Mouse (Mus musculus): ENCODE measurements at regions not wholly inside any gene's neighbourhood (a gene's known extent, or its start where the extent isn't known, plus 50 kb on each side); places are given as distances from the start of the nearest gene placed in this dataset.

DNA sequence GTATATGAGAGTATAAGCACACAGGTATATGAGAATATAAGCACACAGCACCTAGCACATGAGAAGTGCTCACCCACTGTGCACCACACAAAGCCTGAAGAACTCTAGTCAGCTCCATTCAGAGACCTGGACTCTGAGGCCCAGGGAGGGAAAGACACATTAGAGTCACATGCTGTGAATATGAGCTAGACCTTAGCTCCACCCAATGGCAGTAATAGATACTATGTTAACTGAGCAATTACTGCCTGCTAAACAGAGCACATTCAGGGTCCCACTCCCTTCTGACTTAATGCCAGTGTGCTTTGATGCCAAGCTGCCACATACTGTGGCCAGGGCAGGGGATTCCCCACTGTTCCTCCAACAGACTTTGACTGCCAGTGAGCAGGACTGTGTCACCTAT is 89.2 kb downstream of the Gm26897 start:
- no peak for DNase-seq (ENCODE audit: low spot score)
- H3K9ac ChIP-seq (ENCODE audit: low read length), result no peak overlapping the region
- 0 out of 2 replicates have a peak, but pooled peaks have one; percentile 16 for ATAC-seq (ENCODE audit: low FRiP score, low TSS enrichment)
- H3K27ac ChIP-seq (replicated peaks), result peak overlapping the region; percentile 69
- TF ChIP-seq CTCF (IDR thresholded peaks at IDR 0.05; ENCODE audit: low read depth), result peak; percentile 42
- no peak for TF ChIP-seq EP300 (optimal IDR thresholded peaks at IDR 0.05)
- H3K4me2 ChIP-seq (replicated peaks; ENCODE audit: low read depth), result no peak overlapping the region
- no peaks in the 10 kb centered on the region for H3K4me1 ChIP-seq (replicated peaks; ENCODE audit: control insufficient read depth, insufficient read depth)
- H3K4me3 ChIP-seq (ENCODE audit: low read depth, low read length), result no peak overlapping the region
- no peaks in the 10 kb centered on the region for H3K27me3 ChIP-seq (ENCODE audit: control insufficient read depth, insufficient read depth, low read length)
- no peaks in the 10 kb centered on the region for H3K9me3 ChIP-seq (ENCODE audit: control insufficient read depth, low read length)
- H3K36me3 ChIP-seq (ENCODE audit: control insufficient read depth, insufficient read depth, low read length), result no peaks in the 10 kb centered on the region

DNA sequence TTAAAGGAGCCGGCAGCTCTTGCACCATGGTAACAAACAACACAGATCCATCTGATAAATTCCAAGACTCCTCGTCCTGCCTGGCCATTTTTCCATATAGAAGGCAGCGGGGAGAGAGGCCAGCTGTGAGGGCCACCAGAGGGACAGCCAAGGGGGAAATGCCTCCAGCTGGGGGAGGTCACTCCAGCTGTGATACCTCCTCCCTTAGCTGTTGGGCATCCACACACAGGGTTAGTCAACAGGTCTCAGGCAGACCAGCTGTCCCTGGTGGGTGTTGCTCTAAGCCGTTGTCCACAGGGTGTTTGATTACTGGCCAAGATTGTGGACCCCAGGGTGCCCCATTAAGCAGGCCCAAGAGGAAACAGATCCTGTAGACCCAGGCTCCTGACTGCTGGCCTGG is 89.7 kb downstream of the Gm26897 start:
- no peak for DNase-seq (ENCODE audit: low spot score)
- no peaks in the 10 kb centered on the region for H3K27me3 ChIP-seq (ENCODE audit: control insufficient read depth, insufficient read depth, low read length)
- no peak overlapping the region for H3K4me2 ChIP-seq (replicated peaks; ENCODE audit: low read depth)
- no peak overlapping the region for H3K9ac ChIP-seq (ENCODE audit: low read length)
- no peaks in the 10 kb centered on the region for H3K4me1 ChIP-seq (replicated peaks; ENCODE audit: control insufficient read depth, insufficient read depth)
- no peaks in the 10 kb centered on the region for H3K9me3 ChIP-seq (ENCODE audit: control insufficient read depth, low read length)
- peak; percentile 58; the same call in 1 of the 2 replicates for ATAC-seq (ENCODE audit: low FRiP score, low TSS enrichment)
- no peaks in the 10 kb centered on the region for H3K36me3 ChIP-seq (ENCODE audit: control insufficient read depth, insufficient read depth, low read length)
- WGBS, result 13% methylated on average over 4 of the region's 4 CpGs
- no peak overlapping the region for H3K4me3 ChIP-seq (ENCODE audit: low read depth, low read length)
- peak overlapping the region; percentile 69 for H3K27ac ChIP-seq (replicated peaks)
- no peak for TF ChIP-seq CTCF (IDR thresholded peaks at IDR 0.05; ENCODE audit: low read depth)
- TF ChIP-seq EP300 (optimal IDR thresholded peaks at IDR 0.05), result no peak

DNA sequence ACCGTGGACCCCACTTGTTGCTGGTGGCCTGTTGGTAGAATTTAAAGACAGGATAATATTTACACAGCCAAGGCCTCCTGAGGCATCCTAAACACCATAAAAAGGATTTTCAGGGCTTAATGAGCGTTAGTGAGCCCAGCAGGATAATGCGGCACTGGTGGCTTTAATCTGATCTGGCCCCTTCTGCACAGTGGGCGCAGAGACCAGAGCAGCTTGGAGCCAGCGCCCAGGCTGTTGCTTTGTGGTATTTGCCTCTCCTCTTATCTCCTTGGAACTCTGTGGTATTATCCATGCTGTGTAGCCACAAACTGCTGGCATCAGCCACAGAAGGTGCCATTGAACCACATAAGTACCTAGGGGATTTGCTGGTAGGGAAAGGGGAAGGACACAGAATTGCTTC is 90.1 kb downstream of the Gm26897 start:
- Histone ChIP-seq H3K27ac (replicated peaks) (peak overlapping the region; percentile 69; the same call in 1 of the 2 replicates), H3K36me3 (ENCODE audit: control insufficient read depth, insufficient read depth, low read length) (no peaks in the 10 kb centered on the region), H3K4me2 (replicated peaks; ENCODE audit: low read depth) (no peak overlapping the region), H3K9ac (ENCODE audit: low read length) (no peak overlapping the region), H3K9me3 (ENCODE audit: control insufficient read depth, low read length) (no peaks in the 10 kb centered on the region), H3K4me3 (ENCODE audit: low read depth, low read length) (no peak overlapping the region), H3K4me1 (replicated peaks; ENCODE audit: control insufficient read depth, insufficient read depth) (no peaks in the 10 kb centered on the region), H3K27me3 (ENCODE audit: control insufficient read depth, insufficient read depth, low read length) (no peaks in the 10 kb centered on the region)
- TF ChIP-seq EP300 (optimal IDR thresholded peaks at IDR 0.05) (no peak), CTCF (IDR thresholded peaks at IDR 0.05; ENCODE audit: low read depth) (no peak)
- WGBS, result 39% methylated on average over 5 of the region's 5 CpGs
- DNase-seq (ENCODE audit: low spot score), result no peak
- ATAC-seq (ENCODE audit: low FRiP score, low TSS enrichment), result no peak

DNA sequence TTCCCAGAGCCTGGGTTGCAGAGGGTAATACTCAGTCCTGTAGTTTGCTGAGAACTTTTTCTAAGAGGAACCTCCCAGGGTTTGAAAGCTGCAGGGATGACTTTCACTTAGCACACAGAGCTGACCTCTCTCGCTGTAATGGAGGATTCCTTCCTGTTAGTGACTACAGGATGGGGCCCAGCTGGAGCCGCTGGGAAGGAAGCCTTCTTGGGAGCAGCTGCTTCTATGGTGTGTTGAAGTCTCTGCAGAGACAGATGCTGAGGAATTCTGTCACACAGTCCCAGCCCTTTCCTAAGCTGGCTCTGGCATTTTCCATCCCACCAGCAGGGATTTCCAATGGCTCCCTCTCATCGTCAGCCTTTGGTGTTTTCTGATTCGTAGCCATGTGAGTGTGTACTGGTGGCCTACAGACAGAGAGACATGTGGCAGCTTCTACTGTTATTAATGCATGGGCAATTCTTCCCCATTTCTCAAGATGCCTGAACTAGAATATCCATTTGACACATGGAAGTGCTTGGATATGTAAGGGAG is 90.9 kb downstream of the Gm26897 start:
- Histone ChIP-seq H3K9ac (ENCODE audit: low read length) (no peak overlapping the region), H3K4me2 (replicated peaks; ENCODE audit: low read depth) (no peak overlapping the region), H3K9me3 (ENCODE audit: control insufficient read depth, low read length) (no peaks in the 10 kb centered on the region), H3K36me3 (ENCODE audit: control insufficient read depth, insufficient read depth, low read length) (no peaks in the 10 kb centered on the region), H3K27ac (replicated peaks) (peak overlapping the region; percentile 58; the same call in 1 of the 2 replicates), H3K4me3 (ENCODE audit: low read depth, low read length) (no peak overlapping the region), H3K27me3 (ENCODE audit: control insufficient read depth, insufficient read depth, low read length) (no peaks in the 10 kb centered on the region), H3K4me1 (replicated peaks; ENCODE audit: control insufficient read depth, insufficient read depth) (no peaks in the 10 kb centered on the region)
- WGBS, result 42% methylated on average over 4 of the region's 4 CpGs
- ATAC-seq (ENCODE audit: low FRiP score, low TSS enrichment), result peak; percentile 60; the same call in 1 of the 2 replicates
- no peak for TF ChIP-seq EP300 (optimal IDR thresholded peaks at IDR 0.05)
- TF ChIP-seq CTCF (IDR thresholded peaks at IDR 0.05; ENCODE audit: low read depth), result no peak; the same call in 1 of the 2 replicates
- no peak for DNase-seq (ENCODE audit: low spot score)

DNA sequence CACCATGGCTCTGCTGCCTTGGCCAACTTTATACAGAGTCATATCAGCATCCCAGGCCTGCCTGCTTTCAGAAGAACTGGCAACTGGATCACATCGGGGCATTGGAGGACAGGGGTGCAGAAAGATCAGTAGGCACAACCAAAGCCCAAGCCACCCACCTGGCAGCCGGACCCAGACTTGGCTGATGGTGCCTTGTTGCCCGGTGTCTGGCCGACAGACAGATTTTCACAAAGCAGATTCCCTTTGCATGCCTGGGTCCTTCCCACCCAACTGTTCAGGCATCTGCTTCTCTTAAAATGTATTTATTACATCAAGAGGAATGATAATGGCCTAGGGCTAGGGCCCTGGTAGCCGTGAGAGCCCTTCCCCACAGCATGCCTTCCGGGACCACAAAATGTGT is 96.2 kb downstream of the Gm26897 start:
- Histone ChIP-seq H3K27me3 (ENCODE audit: control insufficient read depth, insufficient read depth, low read length) (no peaks in the 10 kb centered on the region), H3K36me3 (ENCODE audit: control insufficient read depth, insufficient read depth, low read length) (no peaks in the 10 kb centered on the region), H3K4me2 (replicated peaks; ENCODE audit: low read depth) (no peak overlapping the region), H3K4me1 (replicated peaks; ENCODE audit: control insufficient read depth, insufficient read depth) (no peaks in the 10 kb centered on the region), H3K9ac (ENCODE audit: low read length) (no peak overlapping the region), H3K4me3 (ENCODE audit: low read depth, low read length) (no peak overlapping the region), H3K9me3 (ENCODE audit: control insufficient read depth, low read length) (no peaks in the 10 kb centered on the region), H3K27ac (replicated peaks) (no peak overlapping the region)
- ATAC-seq (ENCODE audit: low FRiP score, low TSS enrichment) (no peak), DNase-seq (ENCODE audit: low spot score) (no peak)
- 85% methylated on average over 6 of the region's 6 CpGs for WGBS
- no peak for TF ChIP-seq EP300 (optimal IDR thresholded peaks at IDR 0.05)
- TF ChIP-seq CTCF (IDR thresholded peaks at IDR 0.05; ENCODE audit: low read depth), result no peak

GRCm38 (mm10) chr5:111835737-111836667 is 102.3 kb downstream of the Gm26897 start:
- ATAC-seq (ENCODE audit: low FRiP score, low TSS enrichment) (no peak), DNase-seq (ENCODE audit: low spot score) (no peak)
- Histone ChIP-seq H3K27ac (replicated peaks) (no peak overlapping the region), H3K36me3 (ENCODE audit: control insufficient read depth, insufficient read depth, low read length) (no peaks in the 10 kb centered on the region), H3K9ac (ENCODE audit: low read length) (no peak overlapping the region), H3K4me2 (replicated peaks; ENCODE audit: low read depth) (no peak overlapping the region), H3K9me3 (ENCODE audit: control insufficient read depth, low read length) (no peaks in the 10 kb centered on the region), H3K4me3 (ENCODE audit: low read depth, low read length) (no peak overlapping the region), H3K4me1 (replicated peaks; ENCODE audit: control insufficient read depth, insufficient read depth) (no peaks in the 10 kb centered on the region), H3K27me3 (ENCODE audit: control insufficient read depth, insufficient read depth, low read length) (no peaks in the 10 kb centered on the region)
- no peak for TF ChIP-seq CTCF (IDR thresholded peaks at IDR 0.05; ENCODE audit: low read depth)
- no peak for TF ChIP-seq EP300 (optimal IDR thresholded peaks at IDR 0.05)
- WGBS, result 42% methylated on average over 17 of the region's 17 CpGs

Measured in stomach, postnatal 0 days (tissue).